Mouse (Mus musculus): Measurements from ENCODE around the gene Elavl1. TPM values are rescaled to one million over a fixed set of nuclear protein-coding genes. Genes with fewer than 3 reads are reported as not detected.
A peak's percentile ranks its signal among the peaks of the same experiment; 100 is the strongest.
"Not testable (repeated sequence)": the region's sequence is repeated elsewhere in the genome, so short reads cannot be mapped to it uniquely, and the experiment has no call there.

The Elavl1 gene
- total RNA-seq (2021) = 10 to 100 TPM; 50.1 to 55.0 TPM
- long read RNA-seq, experiment 1, full-length matches to known transcripts = 95 of 112 reads
- long read RNA-seq, experiment 1, partial matches to known transcripts = 2 of 112 reads
- long read RNA-seq, experiment 1, other reads (novel, unspliced or antisense) = 15 of 112 reads
- long read RNA-seq, experiment 2, full-length matches to known transcripts = 88 of 103 reads
- long read RNA-seq, experiment 2, partial matches to known transcripts = 6 of 103 reads
- long read RNA-seq, experiment 2, other reads (novel, unspliced or antisense) = 9 of 103 reads

- peak; percentile 98 for DNase-seq
Observed at GRCm38 (mm10) chr8:4324983-4325750, at the start of gene Elavl1, which contains the start of gene Ccl25. Gene Elavl1 (minus strand): TSS chr8:4325413. Gene Ccl25 (plus strand): TSS chr8:4325210.

- no peak for DNase-seq
Observed at GRCm38 (mm10) chr8:4372657-4373056, 47.4 kb upstream of the Elavl1 start.

GRCm38 (mm10) chr8:4370078-4370477 is 44.9 kb upstream of the Elavl1 start:
- peak; percentile 27 for DNase-seq

- DNase-seq = no peak
Observed at GRCm38 (mm10) chr8:4368470-4368869, 43.3 kb upstream of the Elavl1 start.

- peak; percentile 57 for DNase-seq
Observed at GRCm38 (mm10) chr8:4367808-4368207, 42.6 kb upstream of the Elavl1 start.

- DNase-seq = no peak
Observed at GRCm38 (mm10) chr8:4366189-4366588, 41.0 kb upstream of the Elavl1 start.

GRCm38 (mm10) chr8:4360922-4361321 is 35.7 kb upstream of the Elavl1 start:
- DNase-seq = no peak

- DNase-seq = no peak
Observed at GRCm38 (mm10) chr8:4359362-4359761, 34.1 kb upstream of the Elavl1 start.

GRCm38 (mm10) chr8:4355455-4355854 is 30.2 kb upstream of the Elavl1 start:
- no peak for DNase-seq

GRCm38 (mm10) chr8:4354516-4354915 is 29.3 kb upstream of the Elavl1 start:
- no peak for DNase-seq

- DNase-seq = no peak
Observed at GRCm38 (mm10) chr8:4353741-4354140, 28.5 kb upstream of the Elavl1 start.

GRCm38 (mm10) chr8:4352562-4352961 is 27.3 kb upstream of the Elavl1 start:
- not testable (repeated sequence) for DNase-seq

GRCm38 (mm10) chr8:4350618-4351017 is 25.4 kb upstream of the Elavl1 start:
- no peak for DNase-seq

GRCm38 (mm10) chr8:4349335-4349734 is 24.1 kb upstream of the Elavl1 start:
- no peak for DNase-seq

- no peak for DNase-seq
Observed at GRCm38 (mm10) chr8:4348275-4348674, 23.1 kb upstream of the Elavl1 start.

GRCm38 (mm10) chr8:4347661-4348060 is 22.4 kb upstream of the Elavl1 start:
- no peak for DNase-seq

GRCm38 (mm10) chr8:4340207-4340606 is 15.0 kb upstream of the Elavl1 start:
- no peak for DNase-seq

GRCm38 (mm10) chr8:4335678-4336077 is 10.5 kb upstream of the Elavl1 start:
- no peak for DNase-seq

- DNase-seq = no peak
Observed at GRCm38 (mm10) chr8:4333966-4334365, 8.8 kb upstream of the Elavl1 start.

- peak; percentile 13 for DNase-seq
Observed at GRCm38 (mm10) chr8:4329000-4329399, 3.8 kb upstream of the Elavl1 start.

GRCm38 (mm10) chr8:4325751-4326036 is 481 bp upstream of the Elavl1 start:
- no peak for DNase-seq

GRCm38 (mm10) chr8:4324525-4324924 is 688 bp downstream of the Elavl1 start:
- peak; percentile 54 for DNase-seq

GRCm38 (mm10) chr8:4323917-4324316 is 1.3 kb downstream of the Elavl1 start:
- DNase-seq = no peak

- peak; percentile 79 for DNase-seq
Observed at GRCm38 (mm10) chr8:4322470-4322869, 2.7 kb downstream of the Elavl1 start.
